In the genomic region with DNA sequence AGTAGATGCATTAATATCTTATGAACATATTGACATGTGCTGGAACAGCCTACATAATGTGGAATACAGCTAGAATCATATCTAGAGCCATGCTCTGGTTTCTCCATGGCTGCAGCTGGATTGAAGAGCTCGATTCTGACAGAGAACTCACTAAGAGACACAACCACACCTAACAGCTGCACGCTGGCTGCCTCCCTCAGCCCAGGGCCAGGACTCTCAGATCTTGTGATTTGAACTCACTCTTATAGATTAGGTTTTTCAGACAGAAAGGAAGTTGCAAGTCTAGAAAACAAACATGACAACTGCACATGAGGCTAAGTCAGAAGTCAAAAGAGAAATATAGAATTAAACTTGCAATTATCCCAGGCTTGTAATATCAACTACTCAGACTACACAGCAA, we compare ENCODE assay signal across 16 mouse cellular contexts. TPM values are rescaled to one million over a fixed set of nuclear protein-coding genes. Genes with fewer than 3 reads are reported as not detected.
A peak's percentile ranks its signal among the peaks of the same experiment; 100 is the strongest.
DNase-seq lines count a peak whose midpoint lies in the region; ATAC-seq and TF ChIP-seq lines count a peak whose summit lies in the region.
"Had no signal": no experiment of that assay in that cellular context is flagged by ENCODE, and none has a peak within 500 bp of the region (broad histone marks: within the 10 kb centered on the region; RNA-seq: fewer than 3 reads in every experiment).

No protein-coding gene starts in this region.

- no peaks in the 10 kb centered on the region; the same call in 1 of the 2 replicates for H3K4me1 ChIP-seq in liver, adult 2 months (ENCODE audit: control insufficient read depth, insufficient read depth, low read length)
- peaks cover 41% of the 10 kb centered on the region for H3K4me1 ChIP-seq in liver, embryonic 12.5 days

- no peaks in the 10 kb centered on the region for H3K27me3 ChIP-seq in liver, adult 2 months (ENCODE audit: control insufficient read depth, insufficient read depth, low read length)
- no peaks in the 10 kb centered on the region for H3K27me3 ChIP-seq in liver, embryonic 12.5 days (replicated peaks)
- H3K27me3 ChIP-seq: embryonic facial prominence, embryonic 15.5 days; neural tube, embryonic 12.5 days had no signal

- H3K36me3 ChIP-seq in liver, adult 2 months (ENCODE audit: control insufficient read depth, insufficient read depth, low read length) = no peaks in the 10 kb centered on the region
- 0 out of 2 replicates have a peak, but pooled peaks cover 2% of the 10 kb centered on the region for H3K36me3 ChIP-seq in liver, embryonic 12.5 days
- H3K36me3 ChIP-seq: embryonic facial prominence, embryonic 15.5 days; neural tube, embryonic 12.5 days had no signal

- no peak overlapping the region for H3K4me3 ChIP-seq in liver, adult 2 months (ENCODE audit: insufficient read depth, low read depth, low read length)
- no peak overlapping the region for H3K4me3 ChIP-seq in liver, embryonic 12.5 days
- H3K4me3 ChIP-seq: embryonic facial prominence, embryonic 15.5 days; neural tube, embryonic 12.5 days had no signal

- peak overlapping the region; percentile 42 for H3K4me2 ChIP-seq in liver, embryonic 12.5 days
- H3K4me2 ChIP-seq: embryonic facial prominence, embryonic 15.5 days; neural tube, embryonic 12.5 days had no signal

- H3K9me3 ChIP-seq in liver, embryonic 12.5 days (replicated peaks) = 0 out of 2 replicates have a peak, but pooled peaks cover 3% of the 10 kb centered on the region

- no peak overlapping the region for H3K9ac ChIP-seq in liver, adult 2 months (ENCODE audit: low read depth, low read length)
- H3K9ac ChIP-seq in liver, embryonic 12.5 days = no peak overlapping the region
- H3K9ac ChIP-seq: embryonic facial prominence, embryonic 15.5 days; neural tube, embryonic 12.5 days had no signal

- ATAC-seq in erythroblast, adult 5-6 weeks (replicated peaks; ENCODE audit: low FRiP score, poor library complexity, severe bottlenecking) = 0 out of 2 replicates have a peak, but pooled peaks have one; percentile 51
- ATAC-seq in liver, embryonic 12.5 days = peak; percentile 62

- TF ChIP-seq CTCF in liver, adult 2 months (IDR thresholded peaks at IDR 0.05; ENCODE audit: low read depth, low read length) = no peak

- H3K27ac ChIP-seq in liver, adult 2 months (replicated peaks; ENCODE audit: insufficient read depth, low read depth, low read length) = 0 out of 2 replicates have a peak overlapping the region, but pooled peaks have one; percentile 7
- H3K27ac ChIP-seq in liver, embryonic 12.5 days = peak overlapping the region; percentile 74
- H3K27ac ChIP-seq: embryonic facial prominence, embryonic 15.5 days; neural tube, embryonic 12.5 days had no signal

- 84% methylated on average over 2 of the region's 2 CpGs for WGBS in liver, adult 2 months
- WGBS in liver, embryonic 12.5 days (ENCODE audit: insufficient replicate concordance) = 13% methylated on average over 2 of the region's 2 CpGs

- no peak for DNase-seq in liver, adult 2 months (ENCODE audit: extremely low read depth, low read depth, low spot score)
- DNase-seq in liver = no peak
- peak; percentile 38 for DNase-seq in thymus, postnatal 14 days
- no peak for DNase-seq in embryo, embryonic 10 days (ENCODE audit: low spot score)
- no peak for DNase-seq in c-Kit-positive CD71-positive TER-119-positive erythroid progenitor cells, embryonic 14.5 days (ENCODE audit: low spot score)
- DNase-seq: cerebellum, postnatal 14 days; kidney, adult 11 months; left cerebral cortex, postnatal 4 days; right cerebral cortex, postnatal 25 days had no signal

- H3K79me2 ChIP-seq in liver, adult 2 months (ENCODE audit: control insufficient read depth, insufficient read depth, low read length) = peaks cover 14% of the 10 kb centered on the region; the same call in 1 of the 2 replicates

- no peak for TF ChIP-seq POLR2A in liver, adult 2 months (IDR thresholded peaks at IDR 0.05; ENCODE audit: extremely low read depth, insufficient read depth, low read length)

RNA-seq across cellular contexts. Expression of a gene that starts 45.1 kb away (rescaled TPM):
- not detected in 2 replicates for total RNA-seq in liver, adult 2 months (2014; rRNA removed)
- polyA plus RNA-seq in liver, adult 2 months (2012; rRNA removed) = not detected in 2 replicates
- total RNA-seq in erythroblast, adult 5-6 weeks (2015; ENCODE audit: low replicate concordance) = not detected in 2 replicates
- not detected in 2 replicates for total RNA-seq in erythroblast, adult 5-6 weeks (2017; ENCODE audit: low replicate concordance)
- polyA plus RNA-seq in liver, embryonic 12.5 days (2016; fragmentation: Nextera tagmentation; extraction: Ambion mirVana) = not detected in 2 replicates
- total RNA-seq: heart, adult 8-10 months; layer of hippocampus, adult 8-10 months; left cerebral cortex, postnatal 4 days had no signal
- polyA plus RNA-seq: brain, embryonic 14.5 days; embryonic facial prominence, embryonic 15.5 days; neural tube, embryonic 12.5 days had no signal

RNA-seq across cellular contexts. Expression of a gene that starts 45.7 kb away (rescaled TPM):
- total RNA-seq in liver, adult 2 months (2014; rRNA removed) = 12.9 and 13.0 TPM in 2 replicates
- polyA plus RNA-seq in liver, adult 2 months (2012; rRNA removed) = 11.5 and 14.4 TPM in 2 replicates
- total RNA-seq in erythroblast, adult 5-6 weeks (2015; ENCODE audit: low replicate concordance) = 10.0 and 19.2 TPM in 2 replicates
- total RNA-seq in erythroblast, adult 5-6 weeks (2017; ENCODE audit: low replicate concordance) = 9.2 and 16.2 TPM in 2 replicates
- 14.3 and 14.6 TPM in 2 replicates for polyA plus RNA-seq in liver, embryonic 12.5 days (2016; fragmentation: Nextera tagmentation; extraction: Ambion mirVana)
